Mouse (Mus musculus) CH12.LX (cell line): ENCODE results near the gene Sigirr. TPM values are rescaled to one million over a fixed set of nuclear protein-coding genes. Genes with fewer than 3 reads are reported as not detected.

Experiments
- DNase-seq: peaks from one replicate; pipeline ENCODE4 v3.0.0-alpha.2; 2013; ENCODE audit errors: extremely low read depth
- H3K27ac ChIP-seq: 2 replicates; pipeline ENCODE4 v1.5.1; 2012; ENCODE audit warnings: low read depth, mild to moderate bottlenecking, control low read depth, moderate library complexity; ENCODE audit not compliant: insufficient read depth
- H3K27me3 ChIP-seq: replicated peaks from 2 replicates; pipeline ENCODE3; 2012; ENCODE audit warnings: inconsistent platforms
- H3K36me3 ChIP-seq, 2 experiments: replicated peaks in 1 of 2; 2 replicates each; pipeline versions ENCODE3 to v1.6.1; 2012; ENCODE audit warnings: inconsistent platforms in 1 of 2, low read length in 1 of 2, mild to moderate bottlenecking in 1 of 2, mixed read lengths in 1 of 2, moderate library complexity in 1 of 2; ENCODE audit not compliant: control insufficient read depth in 1 of 2, insufficient read depth in 1 of 2
- H3K4me1 ChIP-seq, 2 experiments: 2 replicates each; pipeline ENCODE4 v1.6.1; 2012; ENCODE audit warnings: inconsistent platforms in 1 of 2, moderate library complexity in 1 of 2; ENCODE audit not compliant: insufficient read depth in 2 of 2, control insufficient read depth in 1 of 2
- H3K4me2 ChIP-seq: 2 replicates; pipeline ENCODE4 v1.6.1; 2012; ENCODE audit warnings: low read depth, mild to moderate bottlenecking, control low read depth; ENCODE audit not compliant: poor library complexity, insufficient read depth, severe bottlenecking
- H3K4me3 ChIP-seq, 3 experiments: fragments of 150-350 bp in 1 of 3; sonication (generic) in 1 of 3; replicated peaks in 1 of 3; 2 replicates each; pipeline versions ENCODE3 to v1.5.1; 2011 to 2012; ENCODE audit warnings: low read depth in 2 of 3, low read length in 2 of 3, mild to moderate bottlenecking in 2 of 3, moderate library complexity in 2 of 3, control low read depth in 1 of 3, improper control_type of control experiment in 1 of 3, inconsistent platforms in 1 of 3, mixed read lengths in 1 of 3; ENCODE audit not compliant: poor library complexity in 1 of 3
- H3K79me2 ChIP-seq: replicated peaks from 2 replicates; pipeline ENCODE4 v1.6.1; 2012; ENCODE audit warnings: mild to moderate bottlenecking, moderate library complexity; ENCODE audit not compliant: control insufficient read depth, poor library complexity, insufficient read depth, severe bottlenecking; ENCODE audit errors: extremely low read depth
- H3K9ac ChIP-seq: 2 replicates; pipeline ENCODE4 v1.6.1; 2012; ENCODE audit warnings: low read depth, mild to moderate bottlenecking, control low read depth, moderate library complexity; ENCODE audit not compliant: insufficient read depth
- H3K9me3 ChIP-seq: replicated peaks from 2 replicates; pipeline ENCODE3; 2012; ENCODE audit warnings: low read length, inconsistent platforms, mixed read lengths
- ELF1 ChIP-seq: IDR thresholded peaks from 2 replicates; pipeline ENCODE4 v1.6.1; 2014; ENCODE audit warnings: low read depth, mild to moderate bottlenecking, inconsistent platforms, low read length, improper control_type of control experiment
- HCFC1 ChIP-seq: IDR thresholded peaks from 2 replicates; pipeline ENCODE4 v1.6.1; 2012; ENCODE audit warnings: low read depth, mild to moderate bottlenecking, inconsistent platforms, low read length, improper control_type of control experiment
- IRF4 ChIP-seq: IDR thresholded peaks from 2 replicates; pipeline ENCODE4 v1.6.1; 2014; ENCODE audit warnings: low read depth, mild to moderate bottlenecking, inconsistent platforms, low read length, improper control_type of control experiment
- JUND ChIP-seq: conservative IDR thresholded peaks from 2 replicates; pipeline ENCODE4 v1.6.1; 2011; ENCODE audit warnings: low read depth, low read length, improper control_type of control experiment
- KAT2A ChIP-seq: IDR thresholded peaks from 2 replicates; pipeline ENCODE4 v1.6.1; 2012; ENCODE audit warnings: low read length, improper control_type of control experiment, inconsistent platforms; ENCODE audit not compliant: insufficient replicate concordance
- MAX ChIP-seq: IDR thresholded peaks from 2 replicates; pipeline ENCODE4 v1.6.1; 2011; ENCODE audit warnings: low read length, improper control_type of control experiment
- MAZ ChIP-seq: IDR thresholded peaks from 2 replicates; pipeline ENCODE4 v1.6.1; 2012; ENCODE audit warnings: low read depth, mild to moderate bottlenecking, inconsistent platforms, low read length, improper control_type of control experiment, moderate library complexity
- MEF2A ChIP-seq: IDR thresholded peaks from 2 replicates; pipeline ENCODE4 v1.6.1; 2014; ENCODE audit warnings: low read depth, mild to moderate bottlenecking, inconsistent platforms, low read length, improper control_type of control experiment, borderline replicate concordance
- MXI1 ChIP-seq: IDR thresholded peaks from 2 replicates; pipeline ENCODE4 v1.6.1; 2011; ENCODE audit warnings: mild to moderate bottlenecking, low read depth, low read length, improper control_type of control experiment
- NRF1 ChIP-seq: IDR thresholded peaks from 2 replicates; pipeline ENCODE4 v1.6.1; 2014; ENCODE audit warnings: low read depth, mild to moderate bottlenecking, inconsistent platforms, low read length, improper control_type of control experiment, moderate library complexity
- PAX5 ChIP-seq: IDR thresholded peaks from 2 replicates; pipeline ENCODE4 v1.6.1; 2012; ENCODE audit warnings: low read length, inconsistent platforms, mixed read lengths
- RAD21 ChIP-seq: IDR thresholded peaks from 2 replicates; pipeline ENCODE4 v1.6.1; 2011; ENCODE audit warnings: low read depth, mild to moderate bottlenecking, low read length, improper control_type of control experiment, moderate library complexity
- TCF12 ChIP-seq: IDR thresholded peaks from 2 replicates; pipeline ENCODE4 v1.6.1; 2014; ENCODE audit warnings: low read depth, mild to moderate bottlenecking, inconsistent platforms, low read length, improper control_type of control experiment
- UBTF ChIP-seq: IDR thresholded peaks from 2 replicates; pipeline ENCODE4 v1.6.1; 2012; ENCODE audit warnings: low read depth, mild to moderate bottlenecking, inconsistent platforms, low read length, improper control_type of control experiment, moderate library complexity
- USF1 ChIP-seq: IDR thresholded peaks from 2 replicates; pipeline ENCODE4 v1.6.1; 2014; ENCODE audit warnings: low read depth, mild to moderate bottlenecking, inconsistent platforms, low read length, improper control_type of control experiment
- USF2 ChIP-seq: conservative IDR thresholded peaks from 2 replicates; pipeline ENCODE4 v1.6.1; 2011; ENCODE audit warnings: low read depth, low read length, improper control_type of control experiment
- ZKSCAN1 ChIP-seq: IDR thresholded peaks from 2 replicates; pipeline ENCODE4 v1.6.1; 2012; ENCODE audit warnings: low read depth, inconsistent platforms, low read length, improper control_type of control experiment, borderline replicate concordance
- ZNF384 ChIP-seq: IDR thresholded peaks from 2 replicates; pipeline ENCODE4 v1.6.1; 2012; ENCODE audit warnings: low read depth, low read length, improper control_type of control experiment, inconsistent platforms
- dilution Hi-C: fragments of 300-500 bp; cut with MboI; formaldehyde crosslinking; loops from 2 replicates; pipeline ENCODE4 v1.14.3; 2020; ENCODE audit warnings: low sequenced_read_pairs; ENCODE audit not compliant: extremely low pct_unique_long_range_greater_than_20kb, extremely low pct_ligation_motif_present
- in situ Hi-C: fragments of 300-500 bp; cut with MboI; formaldehyde crosslinking; loops from 3 replicates; pipeline ENCODE4 v1.14.3; 2019; ENCODE audit warnings: low sequenced_read_pairs, low pct_ligation_motif_present, low pct_unique_long_range_greater_than_20kb, mixed read lengths
- polyA plus RNA-seq: library from polyadenylated mRNA; unstranded; fragments of >175 nt; gene quantifications from 2 replicates; pipeline ENCODE4 v1.2.1, GENCODE M21; 2012; ENCODE audit warnings: low read depth; ENCODE audit not compliant: insufficient read length
- total RNA-seq, 2 experiments: library from RNA; depleted of rRNA; stranded (reverse); fragments of 300-350 nt in 1 of 2; fragments of >200 nt in 1 of 2; gene quantifications; 2 replicates each; pipeline ENCODE4 v1.2.3; 2012 to 2014

Gene Sigirr
- total and polyA plus RNA-seq, 3 experiments, result 15.6 to 19.2 (median 16.1) TPM

DNA sequence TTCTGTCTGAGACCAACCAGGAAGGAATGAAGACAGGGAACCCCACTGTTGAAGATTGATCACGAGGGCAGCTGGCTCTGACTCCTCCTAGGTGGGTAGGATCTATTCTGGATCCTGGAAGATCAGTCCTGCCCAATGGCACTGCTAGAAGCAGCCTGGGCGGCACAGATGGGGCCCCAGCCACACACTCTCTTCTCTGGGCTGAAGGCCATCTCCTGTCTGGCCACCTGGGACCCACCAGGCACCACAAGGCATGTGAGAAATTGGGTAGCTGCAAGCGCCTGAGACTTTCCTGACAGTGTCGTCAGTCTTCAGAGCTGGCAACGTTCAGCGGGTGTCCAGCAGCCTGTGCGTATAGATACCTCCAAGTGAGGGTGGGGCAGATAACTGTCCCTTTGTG lies 37.8 kb downstream of the Sigirr start:
- Histone ChIP-seq H3K27ac (no peak overlapping the region), H3K4me3 (no peak overlapping the region), H3K9me3 (no peaks in the 10 kb centered on the region), H3K27me3 (peaks cover 93% of the 10 kb centered on the region), H3K36me3 (peaks cover 0 to 2% of the 10 kb centered on the region in 2 experiments), H3K4me1 (peaks cover 19 to 42% of the 10 kb centered on the region in 2 experiments)
- dilution Hi-C loops, result no loop called here
- DNase-seq, result no peak
- TF ChIP-seq ZKSCAN1 (no peak), ZNF384 (no peak), KAT2A (no peak), UBTF (no peak), HCFC1 (no peak), PAX5 (no peak), USF2 (no peak), ELF1 (no peak), JUND (no peak), RAD21 (no peak), MAX (no peak), MEF2A (no peak), MAZ (no peak), TCF12 (no peak), USF1 (no peak), NRF1 (no peak)
- TF ChIP-seq, all 38 proteins: peak for 0
- in situ Hi-C loops, result no loop called here
- Histone ChIP-seq H3K79me2 (no peaks in the 10 kb centered on the region), H3K4me2 (no peak overlapping the region), H3K9ac (no peak overlapping the region)

DNA sequence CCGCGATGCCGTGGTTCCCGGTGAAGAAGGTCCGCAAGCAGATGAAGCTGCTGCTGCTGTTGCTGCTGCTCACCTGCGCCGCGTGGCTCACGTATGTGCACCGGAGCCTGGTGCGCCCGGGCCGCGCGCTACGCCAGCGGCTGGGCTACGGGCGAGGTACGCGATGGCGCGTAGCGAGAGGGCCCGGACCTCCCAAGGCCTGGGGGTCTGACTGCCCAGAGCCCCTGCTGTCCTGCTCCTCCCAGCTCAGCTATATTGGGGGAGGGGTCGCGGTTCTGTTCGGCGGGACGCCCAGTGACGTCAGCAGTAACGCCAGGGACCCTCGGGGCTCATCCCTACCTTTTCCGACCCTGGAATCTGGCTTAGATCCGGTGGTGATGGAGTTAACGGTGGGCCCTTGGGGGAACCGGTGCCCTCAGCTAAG lies 39.1 kb downstream of the Sigirr start:
- Histone ChIP-seq H3K9me3 (peaks cover 10% of the 10 kb centered on the region), H3K4me2 (peak overlapping the region; percentile 92), H3K27me3 (peaks cover 82% of the 10 kb centered on the region), H3K36me3 (no peaks in the 10 kb centered on the region), H3K4me3 (peak overlapping the region; percentile 12 to 65 (median 21)), H3K9ac (peak overlapping the region; percentile 38), H3K4me1 (peaks cover 21 to 40% of the 10 kb centered on the region in 2 experiments), H3K79me2 (no peaks in the 10 kb centered on the region), H3K27ac (no peak overlapping the region)
- TF ChIP-seq IRF4 (no peak), MXI1 (peak; percentile 0; the same call in 1 of the 2 replicates)
- DNase-seq, result no peak
- dilution Hi-C loops, result no loop called here
- in situ Hi-C loops, result no loop called here
